24 mouse cellular contexts compared by ENCODE assay signal in the genomic region with DNA sequence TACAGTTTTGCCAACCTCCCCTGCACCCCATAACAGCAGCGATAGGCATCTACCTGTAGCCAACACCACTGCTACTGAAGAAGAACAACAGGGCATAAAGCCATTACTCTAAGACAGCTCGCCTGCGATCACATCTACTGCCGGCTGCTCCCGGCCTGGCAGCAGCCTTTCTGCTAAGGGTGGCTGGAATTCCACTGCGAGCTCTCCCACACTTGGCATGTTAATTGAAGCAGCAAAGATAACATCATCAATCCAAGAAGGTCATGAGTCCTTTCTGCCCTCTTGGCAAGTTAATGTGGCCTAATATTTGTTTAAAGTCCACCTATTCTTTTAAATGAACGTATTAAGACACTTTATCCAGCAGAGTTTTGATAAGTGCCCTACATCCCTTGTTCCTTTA.
A peak's percentile ranks its signal among the peaks of the same experiment; 100 is the strongest.
DNase-seq lines count a peak whose midpoint lies in the region; ATAC-seq lines count a peak whose summit lies in the region.
"Had no signal": no experiment of that assay in that cellular context is flagged by ENCODE, and none has a peak within 500 bp of the region (broad histone marks: within the 10 kb centered on the region; RNA-seq: fewer than 3 reads in every experiment).

No protein-coding gene starts in this region.

- H3K9me3 ChIP-seq in kidney, embryonic 15.5 days (replicated peaks) = no peaks in the 10 kb centered on the region
- H3K9me3 ChIP-seq: embryonic facial prominence, embryonic 12.5 days; forebrain, embryonic 12.5 days; heart, embryonic 10.5 days; hindbrain, embryonic 12.5 days had no signal

- no peaks in the 10 kb centered on the region for H3K36me3 ChIP-seq in kidney, embryonic 15.5 days
- H3K36me3 ChIP-seq: embryonic facial prominence, embryonic 12.5 days; forebrain, embryonic 12.5 days; heart, embryonic 10.5 days; hindbrain, embryonic 12.5 days had no signal

- no peak overlapping the region for H3K27ac ChIP-seq in kidney, embryonic 15.5 days
- H3K27ac ChIP-seq: embryonic facial prominence, embryonic 12.5 days; forebrain, embryonic 12.5 days; gastrocnemius, adult 2 months; heart, embryonic 10.5 days; hindbrain, embryonic 12.5 days had no signal

- ATAC-seq in kidney, embryonic 15.5 days (replicated peaks; ENCODE audit: low FRiP score) = peak; percentile 82
- ATAC-seq: hindbrain, embryonic 16.5 days; inflammation-experienced regulatory T-cells, adult 6 months; Patski had no signal

- WGBS in kidney, embryonic 15.5 days = 11% methylated on average over 7 of the region's 7 CpGs

- H3K27me3 ChIP-seq in kidney, embryonic 15.5 days = peaks cover 74% of the 10 kb centered on the region
- H3K27me3 ChIP-seq: CH12.LX; embryonic facial prominence, embryonic 12.5 days; hindbrain, embryonic 12.5 days; Patski had no signal

- H3K4me1 ChIP-seq in kidney, embryonic 15.5 days = peaks cover 13% of the 10 kb centered on the region
- H3K4me1 ChIP-seq: forebrain, embryonic 12.5 days; hindbrain, embryonic 12.5 days had no signal

- peak; percentile 7 for DNase-seq in kidney, adult 11 months
- no peak for DNase-seq in kidney, postnatal 14 days
- no peak for DNase-seq in kidney, postnatal 25 days
- DNase-seq in embryo, embryonic 11 days = peak; percentile 19
- peak; percentile 36 to 47 for DNase-seq in kidney, postnatal 4 days
- DNase-seq in adrenal gland, postnatal 10 days = no peak
- DNase-seq in neural tube, embryonic 10.5 days (ENCODE audit: extremely low spot score, low spot score) = no peak
- DNase-seq: adrenal gland, adult 8-10 months; cerebellum, adult 11-12 months; cerebellum, adult 9-10 months; cerebellum, postnatal 25 days; gastrocnemius, adult 2 months; gastrocnemius, postnatal 25 days; heart, postnatal 10 days; heart, postnatal 4 days had no signal

- H3K9ac ChIP-seq in kidney, embryonic 15.5 days = no peak overlapping the region
- H3K9ac ChIP-seq: embryonic facial prominence, embryonic 12.5 days; forebrain, embryonic 12.5 days; hindbrain, embryonic 12.5 days had no signal

- no peak overlapping the region for H3K4me2 ChIP-seq in kidney, embryonic 15.5 days
- H3K4me2 ChIP-seq: embryonic facial prominence, embryonic 12.5 days; forebrain, embryonic 12.5 days; hindbrain, embryonic 12.5 days had no signal

- H3K4me3 ChIP-seq in kidney, embryonic 15.5 days (replicated peaks) = no peak overlapping the region
- H3K4me3 ChIP-seq: embryonic facial prominence, embryonic 12.5 days; forebrain, embryonic 12.5 days; gastrocnemius, adult 2 months; heart, embryonic 10.5 days; hindbrain, embryonic 12.5 days had no signal

Comparison
In these comparisons a context has a peak if more than half of its experiments do, and no peak if none do; other contexts are left out.
1. DNase-seq: peak in kidney, adult 11 months (single experiment), embryo, embryonic 11 days (single experiment) and kidney, postnatal 4 days (2 of 2); none in kidney, postnatal 14 days (single experiment), kidney, postnatal 25 days (0 of 2), adrenal gland, postnatal 10 days (single experiment) and neural tube, embryonic 10.5 days (single experiment).